ENCODE assay signal across 25 mouse cellular contexts in genomic region chr9:117805812-117806211, GRCm38 (mm10).
DNase-seq lines count a peak whose midpoint lies in the region; ATAC-seq lines count a peak whose summit lies in the region.
"Had no signal": no experiment of that assay in that cellular context is flagged by ENCODE, and none has a peak within 500 bp of the region (broad histone marks: within the 10 kb centered on the region; RNA-seq: fewer than 3 reads in every experiment).

No protein-coding gene starts in this region.

- H3K36me3 ChIP-seq in intestine, embryonic 14.5 days (ENCODE audit: control insufficient read depth, insufficient read depth, low read length): no peaks in the 10 kb centered on the region
- H3K36me3 ChIP-seq in intestine, embryonic 16.5 days (ENCODE audit: control insufficient read depth, insufficient read depth, low read length): no peaks in the 10 kb centered on the region
- no peaks in the 10 kb centered on the region for H3K36me3 ChIP-seq in kidney, embryonic 16.5 days (ENCODE audit: insufficient read depth, low read length)
- no peaks in the 10 kb centered on the region for H3K36me3 ChIP-seq in embryonic facial prominence, embryonic 15.5 days
- H3K36me3 ChIP-seq: forebrain, embryonic 12.5 days; forebrain, embryonic 15.5 days; hindbrain, embryonic 12.5 days; hindbrain, embryonic 15.5 days had no signal

- H3K4me1 ChIP-seq in intestine, embryonic 14.5 days (replicated peaks; ENCODE audit: control insufficient read depth, insufficient read depth, low read length): no peaks in the 10 kb centered on the region
- no peaks in the 10 kb centered on the region for H3K4me1 ChIP-seq in intestine, embryonic 16.5 days (ENCODE audit: control insufficient read depth, insufficient read depth, low read length)
- H3K4me1 ChIP-seq in kidney, embryonic 16.5 days (ENCODE audit: insufficient read depth, low read length): no peaks in the 10 kb centered on the region
- no peaks in the 10 kb centered on the region for H3K4me1 ChIP-seq in embryonic facial prominence, embryonic 15.5 days
- H3K4me1 ChIP-seq: forebrain, embryonic 12.5 days; forebrain, embryonic 15.5 days; hindbrain, embryonic 12.5 days; hindbrain, embryonic 15.5 days had no signal

- H3K9me3 ChIP-seq in intestine, embryonic 14.5 days (ENCODE audit: control insufficient read depth, low read length): no peaks in the 10 kb centered on the region
- H3K9me3 ChIP-seq in intestine, embryonic 16.5 days (ENCODE audit: control insufficient read depth, low read length): no peaks in the 10 kb centered on the region
- no peaks in the 10 kb centered on the region for H3K9me3 ChIP-seq in kidney, embryonic 16.5 days (ENCODE audit: low read length)
- H3K9me3 ChIP-seq in embryonic facial prominence, embryonic 15.5 days (replicated peaks): no peaks in the 10 kb centered on the region
- H3K9me3 ChIP-seq: forebrain, embryonic 12.5 days; forebrain, embryonic 15.5 days; hindbrain, embryonic 12.5 days; hindbrain, embryonic 15.5 days had no signal

- peak; percentile 68; the same call in 1 of the 2 replicates for ATAC-seq in intestine, embryonic 14.5 days (replicated peaks; ENCODE audit: low FRiP score, low TSS enrichment, low read depth)
- ATAC-seq in intestine, embryonic 16.5 days: no peak
- ATAC-seq in kidney, embryonic 16.5 days (ENCODE audit: low FRiP score, low TSS enrichment): peak; percentile 57; the same call in 1 of the 2 replicates
- peak; percentile 54; the same call in 1 of the 2 replicates for ATAC-seq in embryonic facial prominence, embryonic 15.5 days (ENCODE audit: insufficient number of reproducible peaks, low FRiP score, low TSS enrichment, low read depth)
- ATAC-seq: forebrain, embryonic 15.5 days had no signal

- H3K4me2 ChIP-seq in intestine, embryonic 14.5 days (ENCODE audit: low read length): no peak overlapping the region
- no peak overlapping the region for H3K4me2 ChIP-seq in intestine, embryonic 16.5 days (ENCODE audit: low read depth, low read length)
- no peak overlapping the region for H3K4me2 ChIP-seq in kidney, embryonic 16.5 days (replicated peaks; ENCODE audit: low read depth, low read length)
- H3K4me2 ChIP-seq in embryonic facial prominence, embryonic 15.5 days (replicated peaks): no peak overlapping the region
- H3K4me2 ChIP-seq: forebrain, embryonic 12.5 days; forebrain, embryonic 15.5 days; heart, embryonic 11.5 days; hindbrain, embryonic 12.5 days; hindbrain, embryonic 15.5 days had no signal

- no peak overlapping the region for H3K9ac ChIP-seq in intestine, embryonic 14.5 days (ENCODE audit: low read length)
- no peak overlapping the region for H3K9ac ChIP-seq in intestine, embryonic 16.5 days (ENCODE audit: low read depth, low read length)
- no peak overlapping the region for H3K9ac ChIP-seq in kidney, embryonic 16.5 days (replicated peaks; ENCODE audit: low read length)
- H3K9ac ChIP-seq in embryonic facial prominence, embryonic 15.5 days: no peak overlapping the region
- H3K9ac ChIP-seq: forebrain, embryonic 12.5 days; forebrain, embryonic 15.5 days; hindbrain, embryonic 12.5 days; hindbrain, embryonic 15.5 days had no signal

- no peaks in the 10 kb centered on the region for H3K27me3 ChIP-seq in intestine, embryonic 14.5 days (replicated peaks; ENCODE audit: control insufficient read depth, insufficient read depth, low read length)
- no peaks in the 10 kb centered on the region for H3K27me3 ChIP-seq in intestine, embryonic 16.5 days (replicated peaks; ENCODE audit: control insufficient read depth, insufficient read depth, low read length)
- H3K27me3 ChIP-seq in kidney, embryonic 16.5 days (ENCODE audit: insufficient read depth, low read length): no peaks in the 10 kb centered on the region
- no peaks in the 10 kb centered on the region for H3K27me3 ChIP-seq in embryonic facial prominence, embryonic 15.5 days
- H3K27me3 ChIP-seq: CH12.LX; forebrain, embryonic 12.5 days; forebrain, embryonic 15.5 days; hindbrain, embryonic 12.5 days; hindbrain, embryonic 15.5 days had no signal

- DNase-seq in intestine, embryonic 14.5 days (ENCODE audit: low spot score): no peak
- DNase-seq in kidney, adult 11 months: no peak
- DNase-seq in R1 (ENCODE audit: low read depth, low spot score): peak; percentile 11
- no peak for DNase-seq in frontal cortex, postnatal 10 days (ENCODE audit: low spot score in 2 of 2)
- DNase-seq: adrenal gland, adult 2 months; adrenal gland, postnatal 14 days; B cell, adult 2 months; cerebellum, adult 11 months; cerebellum, adult 2 months; cerebellum, adult 9-11 months; cerebellum, postnatal 25 days; gastrocnemius, postnatal 10 days; gastrocnemius, postnatal 36 days; heart, adult 11 months; kidney, adult 18-20 months had no signal

- no peak overlapping the region for H3K4me3 ChIP-seq in intestine, embryonic 14.5 days (ENCODE audit: low read depth, low read length)
- H3K4me3 ChIP-seq in intestine, embryonic 16.5 days (ENCODE audit: low read length): no peak overlapping the region
- H3K4me3 ChIP-seq in kidney, embryonic 16.5 days (ENCODE audit: low read length): no peak overlapping the region
- no peak overlapping the region for H3K4me3 ChIP-seq in embryonic facial prominence, embryonic 15.5 days (replicated peaks)
- H3K4me3 ChIP-seq: erythroblast, embryonic 14.5 days; forebrain, embryonic 12.5 days; forebrain, embryonic 15.5 days; hindbrain, embryonic 12.5 days; hindbrain, embryonic 15.5 days had no signal

- WGBS in intestine, embryonic 14.5 days: 72% methylated on average over 9 of the region's 9 CpGs
- WGBS in intestine, embryonic 16.5 days: 74% methylated on average over 9 of the region's 9 CpGs
- WGBS in kidney, embryonic 16.5 days: 63% methylated on average over 9 of the region's 9 CpGs
- 57% methylated on average over 9 of the region's 9 CpGs for WGBS in embryonic facial prominence, embryonic 15.5 days

- H3K27ac ChIP-seq in intestine, embryonic 14.5 days (ENCODE audit: low read depth): no peak overlapping the region
- H3K27ac ChIP-seq in intestine, embryonic 16.5 days (ENCODE audit: low read length): no peak overlapping the region
- H3K27ac ChIP-seq in kidney, embryonic 16.5 days (ENCODE audit: low read length): no peak overlapping the region
- no peak overlapping the region for H3K27ac ChIP-seq in embryonic facial prominence, embryonic 15.5 days (replicated peaks)
- H3K27ac ChIP-seq: forebrain, embryonic 12.5 days; forebrain, embryonic 15.5 days; hindbrain, embryonic 12.5 days; hindbrain, embryonic 15.5 days had no signal
